Mouse (Mus musculus) small intestine, adult 2 months (tissue): Measurements from ENCODE around the gene Cacna1e.

Experiments used
- CTCF ChIP-seq: fragments of 200-500 bp; IDR thresholded peaks from 2 replicates; pipeline ENCODE4 v1.5.1; 2012; ENCODE audit warnings: low read depth, mild to moderate bottlenecking, control low read depth, inconsistent platforms, low read length, moderate library complexity, mixed read lengths; ENCODE audit not compliant: insufficient replicate concordance, insufficient read length; ENCODE audit errors: extremely low read depth
- POLR2A ChIP-seq: fragments of 200-500 bp; IDR thresholded peaks from 2 replicates; pipeline ENCODE4 v1.6.1; 2012; ENCODE audit warnings: low read depth, mild to moderate bottlenecking, control low read depth, inconsistent platforms, low read length, moderate library complexity

GRCm38 (mm10) chr1:154578748-154579147, 305.6 kb downstream of the Cacna1e start:
- no peak for TF ChIP-seq CTCF
- TF ChIP-seq POLR2A: no peak
